ENCODE assay signal across 8 mouse cellular contexts in the genomic region with DNA sequence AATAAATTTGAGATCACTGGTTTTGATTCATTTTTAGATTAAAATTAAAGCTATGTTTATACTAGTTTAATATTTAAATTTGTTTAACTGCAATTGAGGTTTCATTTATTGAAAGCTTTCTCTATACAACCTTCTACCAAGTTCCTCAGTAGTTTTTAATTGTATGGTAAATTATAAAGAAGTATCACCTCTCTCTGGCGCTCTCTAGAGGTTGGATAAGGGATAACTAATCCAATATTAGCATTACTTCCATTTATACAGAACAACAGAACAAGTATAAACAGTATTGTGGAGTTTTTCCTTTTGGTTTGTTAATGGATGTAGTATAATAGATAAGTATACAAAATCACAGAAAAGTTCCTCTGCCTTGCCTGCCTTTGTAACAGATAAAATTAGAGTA. TPM values are rescaled to one million over a fixed set of nuclear protein-coding genes. Genes with fewer than 3 reads are reported as not detected.
DNase-seq lines count a peak whose midpoint lies in the region; ATAC-seq and TF ChIP-seq lines count a peak whose summit lies in the region.
"Had no signal": no experiment of that assay in that cellular context is flagged by ENCODE, and none has a peak within 500 bp of the region (broad histone marks: within the 10 kb centered on the region; RNA-seq: fewer than 3 reads in every experiment).

No protein-coding gene starts in this region.

- TF ChIP-seq RAD21 in MEL (IDR thresholded peaks at IDR 0.05; ENCODE audit: low read depth, low read length) = peak; percentile 54

- H3K4me3 ChIP-seq in intestine, postnatal 0 days (ENCODE audit: low read depth, low read length) = no peak overlapping the region
- H3K4me3 ChIP-seq in intestine, embryonic 16.5 days (ENCODE audit: low read length) = no peak overlapping the region
- H3K4me3 ChIP-seq in MEL (ENCODE audit: control insufficient read depth in 1 of 2, insufficient read depth in 1 of 2, low read depth in 2 of 2, low read length in 2 of 2) = no peak overlapping the region
- H3K4me3 ChIP-seq in forebrain, embryonic 13.5 days = no peak overlapping the region
- H3K4me3 ChIP-seq: embryonic facial prominence, embryonic 15.5 days had no signal

- H3K4me1 ChIP-seq in intestine, postnatal 0 days (replicated peaks; ENCODE audit: control insufficient read depth, insufficient read depth, low read length) = no peaks in the 10 kb centered on the region
- H3K4me1 ChIP-seq in intestine, embryonic 16.5 days (ENCODE audit: control insufficient read depth, insufficient read depth, low read length) = no peaks in the 10 kb centered on the region
- no peaks in the 10 kb centered on the region for H3K4me1 ChIP-seq in MEL (ENCODE audit: control insufficient read depth in 1 of 2, insufficient read depth in 2 of 2, low read length in 2 of 2)
- H3K4me1 ChIP-seq in forebrain, embryonic 13.5 days = no peaks in the 10 kb centered on the region
- H3K4me1 ChIP-seq: embryonic facial prominence, embryonic 15.5 days had no signal

- no peak overlapping the region for H3K4me2 ChIP-seq in intestine, postnatal 0 days (replicated peaks; ENCODE audit: low read depth)
- H3K4me2 ChIP-seq in intestine, embryonic 16.5 days (ENCODE audit: low read depth, low read length) = no peak overlapping the region
- no peak overlapping the region for H3K4me2 ChIP-seq in forebrain, embryonic 13.5 days
- H3K4me2 ChIP-seq: embryonic facial prominence, embryonic 15.5 days had no signal

- WGBS in intestine, postnatal 0 days = 28% methylated on average over 1 of the region's 1 CpGs
- 29% methylated on average over 1 of the region's 1 CpGs for WGBS in intestine, embryonic 16.5 days
- 14% methylated on average over 1 of the region's 1 CpGs for WGBS in forebrain, embryonic 13.5 days

- no peak overlapping the region for H3K9ac ChIP-seq in intestine, postnatal 0 days (ENCODE audit: low read depth, low read length)
- no peak overlapping the region for H3K9ac ChIP-seq in intestine, embryonic 16.5 days (ENCODE audit: low read depth, low read length)
- no peak overlapping the region for H3K9ac ChIP-seq in MEL (ENCODE audit: control insufficient read depth, low read depth, low read length, poor library complexity, severe bottlenecking)
- H3K9ac ChIP-seq in forebrain, embryonic 13.5 days = no peak overlapping the region
- H3K9ac ChIP-seq: embryonic facial prominence, embryonic 15.5 days had no signal

- TF ChIP-seq EP300 in MEL (IDR thresholded peaks at IDR 0.05; ENCODE audit: low read depth in 1 of 2, low read length in 2 of 2) = no peak

- no peak for ATAC-seq in intestine, postnatal 0 days
- ATAC-seq in intestine, embryonic 16.5 days = no peak
- no peak for ATAC-seq in forebrain, embryonic 13.5 days

- no peak overlapping the region for H3K27ac ChIP-seq in intestine, postnatal 0 days (ENCODE audit: low read depth, low read length)
- H3K27ac ChIP-seq in intestine, embryonic 16.5 days (ENCODE audit: low read length) = no peak overlapping the region
- H3K27ac ChIP-seq in MEL (ENCODE audit: control insufficient read depth, low read depth, low read length) = no peak overlapping the region
- H3K27ac ChIP-seq in forebrain, embryonic 13.5 days = no peak overlapping the region
- H3K27ac ChIP-seq: embryonic facial prominence, embryonic 15.5 days had no signal

- H3K36me3 ChIP-seq in intestine, postnatal 0 days (ENCODE audit: control insufficient read depth, insufficient read depth) = peaks cover 36% of the 10 kb centered on the region
- peaks cover 3% of the 10 kb centered on the region; the same call in 1 of the 2 replicates for H3K36me3 ChIP-seq in intestine, embryonic 16.5 days (ENCODE audit: control insufficient read depth, insufficient read depth, low read length)
- peaks cover 0 to 19% of the 10 kb centered on the region in 2 experiments; a peak in 2 of 4 replicates for H3K36me3 ChIP-seq in MEL (ENCODE audit: control insufficient read depth in 1 of 2, insufficient read depth in 2 of 2, low read length in 2 of 2)
- H3K36me3 ChIP-seq in forebrain, embryonic 13.5 days (ENCODE audit: poor library complexity, severe bottlenecking) = peaks cover 66% of the 10 kb centered on the region

- peak; percentile 59 for DNase-seq in 416B (ENCODE audit: low read depth)
- peak; percentile 62 for DNase-seq in MEL (ENCODE audit: low read depth, low spot score)
- DNase-seq in forelimb bud, embryonic 11.5 days (ENCODE audit: low read depth, low spot score) = peak; percentile 9
- DNase-seq in left cerebral cortex, adult 18-20 months (ENCODE audit: low spot score in 2 of 2) = no peak

- H3K79me2 ChIP-seq in MEL (ENCODE audit: control insufficient read depth, insufficient read depth, low read length, poor library complexity) = no peaks in the 10 kb centered on the region

- no peak for TF ChIP-seq POLR2A in MEL (IDR thresholded peaks at IDR 0.05; ENCODE audit: control insufficient read depth in 1 of 2, insufficient read depth in 1 of 2, low read depth in 1 of 2, low read length in 2 of 2, poor library complexity in 1 of 2)

- H3K27me3 ChIP-seq in intestine, postnatal 0 days (replicated peaks; ENCODE audit: control insufficient read depth, insufficient read depth, low read length) = no peaks in the 10 kb centered on the region
- no peaks in the 10 kb centered on the region for H3K27me3 ChIP-seq in intestine, embryonic 16.5 days (replicated peaks; ENCODE audit: control insufficient read depth, insufficient read depth, low read length)
- H3K27me3 ChIP-seq in MEL (ENCODE audit: control insufficient read depth in 1 of 2, insufficient read depth in 2 of 2, low read length in 2 of 2) = no peaks in the 10 kb centered on the region
- no peaks in the 10 kb centered on the region for H3K27me3 ChIP-seq in forebrain, embryonic 13.5 days
- H3K27me3 ChIP-seq: embryonic facial prominence, embryonic 15.5 days had no signal

- H3K9me3 ChIP-seq in intestine, postnatal 0 days (ENCODE audit: control insufficient read depth) = no peaks in the 10 kb centered on the region
- H3K9me3 ChIP-seq in intestine, embryonic 16.5 days (ENCODE audit: control insufficient read depth, low read length) = no peaks in the 10 kb centered on the region
- H3K9me3 ChIP-seq in MEL (replicated peaks; ENCODE audit: insufficient read depth, low read length) = no peaks in the 10 kb centered on the region
- H3K9me3 ChIP-seq in forebrain, embryonic 13.5 days (replicated peaks) = no peaks in the 10 kb centered on the region
- H3K9me3 ChIP-seq: embryonic facial prominence, embryonic 15.5 days had no signal

- peak; percentile 65 for TF ChIP-seq CTCF in intestine, postnatal 0 days (IDR thresholded peaks at IDR 0.05; ENCODE audit: low read depth)
- peak in 2 of 3 experiments; percentile 44 to 64; a peak in 3 of 6 replicates for TF ChIP-seq CTCF in MEL (IDR thresholded peaks at IDR 0.05 in 2 of 3, conservative IDR thresholded peaks at IDR 0.05 in 1 of 3; ENCODE audit: control insufficient read depth in 1 of 3, insufficient read depth in 1 of 3, low read depth in 2 of 3, low read length in 3 of 3, poor library complexity in 1 of 3, severe bottlenecking in 1 of 3)

TF ChIP-seq in MEL, 35 proteins besides CTCF, POLR2A, EP300 and RAD21:
- TF ChIP-seq MXI1 (IDR thresholded peaks at IDR 0.05; ENCODE audit: low read depth, low read length) (no peak), SMC3 (IDR thresholded peaks at IDR 0.05; ENCODE audit: low read depth, low read length) (peak; percentile 48), ETS1 (IDR thresholded peaks at IDR 0.05; ENCODE audit: low read depth, low read length) (no peak)

RNA-seq across cellular contexts. Expression of a gene that starts 17.2 kb away (rescaled TPM):
- polyA plus RNA-seq in intestine, postnatal 0 days (2015; fragmentation: Nextera tagmentation; extraction: Ambion mirVana) = 60.9 and 65.2 TPM in 2 replicates
- polyA plus RNA-seq in intestine, embryonic 16.5 days (2015; fragmentation: Nextera tagmentation; extraction: Ambion mirVana) = 136 and 152 TPM in 2 replicates
- total RNA-seq in MEL (2012; rRNA removed) = 140 and 141 TPM in 2 replicates
- 100 to 1,000 TPM; 119 to 130 TPM for polyA plus RNA-seq in MEL (2012; ENCODE audit: insufficient read depth in 1 of 2, insufficient read length in 2 of 2, low read depth in 1 of 2, low replicate concordance in 2 of 2, missing spikeins in 1 of 2)
- total RNA-seq in left cerebral cortex, adult 18-20 months (2021) = 10 to 100 TPM; 89.6 to 94.8 TPM
- polyA plus RNA-seq in forebrain, embryonic 13.5 days (2015; fragmentation: Nextera tagmentation; extraction: Ambion mirVana) = 224 and 235 TPM in 2 replicates

RNA-seq across cellular contexts. Expression of a gene that starts 58.9 kb away (rescaled TPM):
- 167 and 184 TPM in 2 replicates for polyA plus RNA-seq in intestine, postnatal 0 days (2015; fragmentation: Nextera tagmentation; extraction: Ambion mirVana)
- 93.4 and 115 TPM in 2 replicates for polyA plus RNA-seq in intestine, embryonic 16.5 days (2015; fragmentation: Nextera tagmentation; extraction: Ambion mirVana)
- 0.65 and 0.89 TPM in 2 replicates for total RNA-seq in MEL (2012; rRNA removed)
- 1 to 10 TPM in 1 of 2 experiments, not detected in 1; 3.9 TPM for polyA plus RNA-seq in MEL (2012; ENCODE audit: insufficient read depth in 1 of 2, insufficient read length in 2 of 2, low read depth in 1 of 2, low replicate concordance in 2 of 2, missing spikeins in 1 of 2)
- 10 to 100 TPM; 26.4 to 27.9 TPM for total RNA-seq in left cerebral cortex, adult 18-20 months (2021)
- polyA plus RNA-seq in forebrain, embryonic 13.5 days (2015; fragmentation: Nextera tagmentation; extraction: Ambion mirVana) = 5.9 and 6.8 TPM in 2 replicates

Comparison
In these comparisons a context has a peak if more than half of its experiments do, and no peak if none do; other contexts are left out.
1. DNase-seq: peak in 416B (single experiment), MEL (single experiment) and forelimb bud, embryonic 11.5 days (single experiment); none in left cerebral cortex, adult 18-20 months (0 of 2).
2. RNA of a gene that starts 58.9 kb away (polyA plus RNA-seq): 167 to 184 TPM in intestine, postnatal 0 days and 93.4 to 115 TPM in intestine, embryonic 16.5 days; 5.9 to 6.8 TPM in forebrain, embryonic 13.5 days and 3.9 TPM in MEL; every median in the first group is over 10 times any median in the second.